Mouse (Mus musculus) ES-Bruce4 (cell line): ENCODE measurements around the gene Lgals8. TPM values are rescaled to one million over a fixed set of nuclear protein-coding genes. Genes with fewer than 3 reads are reported as not detected.

Experiments used
- H3K27ac ChIP-seq: 2 replicates; pipeline ENCODE4 v1.5.1; 2012; ENCODE audit warnings: low read length, inconsistent platforms; ENCODE audit not compliant: insufficient read depth
- H3K27me3 ChIP-seq: 2 replicates; pipeline ENCODE4 v1.6.1; 2012; ENCODE audit warnings: mild to moderate bottlenecking, low read length, inconsistent platforms; ENCODE audit not compliant: control insufficient read depth, poor library complexity, insufficient read depth, severe bottlenecking
- H3K36me3 ChIP-seq: 2 replicates; pipeline ENCODE4 v1.6.1; 2012; ENCODE audit warnings: inconsistent platforms, mild to moderate bottlenecking, low read length, moderate library complexity; ENCODE audit not compliant: control insufficient read depth, poor library complexity, insufficient read depth, severe bottlenecking
- H3K4me1 ChIP-seq: one replicate; pipeline ENCODE4 v1.8.1; 2011; ENCODE audit warnings: low read length; ENCODE audit not compliant: control insufficient read depth, insufficient read depth
- H3K4me3 ChIP-seq: 2 replicates; pipeline ENCODE4 v1.5.1; 2011; ENCODE audit warnings: low read depth, mild to moderate bottlenecking, low read length
- H3K9ac ChIP-seq: 2 replicates; pipeline ENCODE4 v1.6.1; 2012; ENCODE audit warnings: low read depth, mild to moderate bottlenecking, inconsistent platforms; ENCODE audit not compliant: poor library complexity, severe bottlenecking
- H3K9me3 ChIP-seq: replicated peaks from 2 replicates; pipeline ENCODE4 v1.6.1; 2012; ENCODE audit warnings: mild to moderate bottlenecking, low read length, inconsistent platforms; ENCODE audit not compliant: control insufficient read depth, poor library complexity, insufficient read depth, severe bottlenecking
- CTCF ChIP-seq: IDR thresholded peaks from one replicate; pipeline ENCODE4 v1.8.1; 2011; ENCODE audit warnings: low read depth, low read length
- EP300 ChIP-seq: IDR thresholded peaks from 2 replicates; pipeline ENCODE4 v1.6.1; 2011; ENCODE audit warnings: low read depth, low read length; ENCODE audit not compliant: insufficient read depth
- POLR2A ChIP-seq: IDR thresholded peaks from one replicate; pipeline ENCODE4 v1.8.1; 2011; ENCODE audit warnings: low read length; ENCODE audit not compliant: insufficient read depth
- polyA plus RNA-seq: library from polyadenylated mRNA; stranded (reverse); fragments of >200 nt; gene quantifications from 2 replicates; pipeline ENCODE4 v1.2.4, GENCODE M21; 2011; ENCODE audit warnings: low read depth; ENCODE audit not compliant: missing spikeins, insufficient read depth, insufficient read length

The Lgals8 gene
- 11.4 and 12.7 TPM in 2 replicates for polyA plus RNA-seq

DNA sequence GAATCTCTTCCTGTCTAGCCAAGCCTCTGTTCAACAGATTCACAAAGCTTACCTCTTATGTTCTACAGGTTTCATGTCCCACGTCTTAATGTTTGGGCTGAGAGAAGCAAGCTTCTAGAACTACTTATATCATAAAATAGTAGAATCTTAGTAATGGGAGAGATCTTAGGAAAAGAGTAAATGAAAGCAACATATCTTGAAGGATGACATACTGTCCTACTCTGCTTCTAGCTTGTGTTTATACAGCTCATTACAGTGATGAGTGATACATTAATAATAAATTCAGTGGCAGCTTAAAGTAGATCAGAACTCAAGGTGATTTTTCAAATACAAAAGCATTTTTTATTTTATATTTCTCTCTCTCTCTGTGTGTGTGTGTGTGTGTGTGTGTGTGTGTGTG is at the start of gene Lgals8:
Lgals8 (minus strand) TSS at position 101 of the 400 bp plus-strand sequence.
- H3K4me1 ChIP-seq = no peaks in the 10 kb centered on the region
- no peaks in the 10 kb centered on the region for H3K36me3 ChIP-seq
- no peak within 1 kb of the TSS for H3K4me3 ChIP-seq
- no peak for TF ChIP-seq CTCF
- TF ChIP-seq EP300 = no peak
- no peak for TF ChIP-seq POLR2A
- H3K9me3 ChIP-seq = no peaks in the 10 kb centered on the region
- H3K27me3 ChIP-seq = no peaks in the 10 kb centered on the region
- no peak within 1 kb of the TSS for H3K27ac ChIP-seq
- H3K9ac ChIP-seq = no peak within 1 kb of the TSS

DNA sequence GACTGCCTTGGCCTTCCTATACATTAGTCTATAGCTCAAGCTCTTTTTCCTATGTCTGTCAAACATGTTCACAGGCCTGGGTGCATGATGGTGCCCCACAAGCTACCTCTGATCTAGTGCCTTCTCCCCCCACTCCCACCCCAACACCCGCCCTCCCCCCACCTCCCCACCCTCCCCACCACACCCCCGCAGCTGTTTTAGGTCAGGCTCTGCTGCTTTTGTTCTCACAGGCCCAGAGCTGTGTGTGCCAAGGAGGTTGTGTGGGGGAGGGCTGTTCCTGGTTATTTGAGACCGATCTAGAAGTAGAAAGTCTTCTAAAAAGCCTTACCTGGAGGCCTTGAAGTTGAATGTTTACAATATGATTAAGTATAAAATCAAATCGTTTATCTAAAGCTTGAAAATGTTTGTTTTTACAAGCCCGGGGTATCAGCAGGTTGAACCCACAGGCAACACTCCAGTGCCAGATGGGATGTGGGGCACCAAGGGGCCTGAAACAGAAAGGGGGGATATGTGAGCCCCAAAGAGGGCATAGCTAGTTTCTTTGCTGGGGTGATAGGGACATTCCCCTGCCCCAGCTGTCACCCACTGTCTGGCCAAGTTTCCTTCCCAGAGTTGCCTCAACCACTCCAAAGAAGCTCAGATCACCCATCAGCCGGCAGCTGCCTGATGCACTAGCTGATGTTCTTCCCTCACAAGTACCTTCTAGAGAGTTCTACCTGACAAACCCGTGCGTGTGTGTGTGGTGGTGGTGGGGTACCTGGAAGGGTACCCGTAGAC is 46.6 kb upstream of the Lgals8 start:
- H3K27ac ChIP-seq = no peak overlapping the region
- no peak for TF ChIP-seq EP300
- no peak for TF ChIP-seq POLR2A
- no peak for TF ChIP-seq CTCF
- no peak overlapping the region for H3K4me3 ChIP-seq
- H3K4me1 ChIP-seq = no peaks in the 10 kb centered on the region
- no peaks in the 10 kb centered on the region for H3K27me3 ChIP-seq
- no peaks in the 10 kb centered on the region for H3K36me3 ChIP-seq
- H3K9me3 ChIP-seq = no peaks in the 10 kb centered on the region
- H3K9ac ChIP-seq = no peak overlapping the region

DNA sequence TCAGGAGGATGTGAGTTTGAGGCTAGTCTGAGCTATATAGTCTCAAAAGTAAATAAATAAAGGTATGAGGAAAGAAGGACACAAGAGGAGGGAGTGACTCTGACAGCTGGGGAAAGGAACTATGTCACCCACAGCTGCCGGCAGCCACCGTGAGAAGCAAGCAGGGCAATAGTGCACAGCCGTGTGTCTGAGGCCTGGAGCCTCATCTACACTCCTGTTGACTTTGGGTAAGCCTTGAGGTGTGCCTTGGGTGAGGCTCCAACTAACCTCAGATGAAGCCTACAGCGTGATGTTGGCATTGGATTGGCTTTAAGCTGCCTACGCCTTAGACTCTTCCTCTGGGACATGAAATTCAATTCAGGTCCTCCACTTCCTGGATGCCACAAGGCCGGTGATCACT is 45.3 kb upstream of the Lgals8 start:
- Histone ChIP-seq H3K27ac (no peak overlapping the region), H3K27me3 (no peaks in the 10 kb centered on the region), H3K4me1 (no peaks in the 10 kb centered on the region), H3K9ac (no peak overlapping the region), H3K9me3 (no peaks in the 10 kb centered on the region), H3K36me3 (no peaks in the 10 kb centered on the region), H3K4me3 (no peak overlapping the region)
- TF ChIP-seq POLR2A (no peak), CTCF (no peak), EP300 (no peak)

DNA sequence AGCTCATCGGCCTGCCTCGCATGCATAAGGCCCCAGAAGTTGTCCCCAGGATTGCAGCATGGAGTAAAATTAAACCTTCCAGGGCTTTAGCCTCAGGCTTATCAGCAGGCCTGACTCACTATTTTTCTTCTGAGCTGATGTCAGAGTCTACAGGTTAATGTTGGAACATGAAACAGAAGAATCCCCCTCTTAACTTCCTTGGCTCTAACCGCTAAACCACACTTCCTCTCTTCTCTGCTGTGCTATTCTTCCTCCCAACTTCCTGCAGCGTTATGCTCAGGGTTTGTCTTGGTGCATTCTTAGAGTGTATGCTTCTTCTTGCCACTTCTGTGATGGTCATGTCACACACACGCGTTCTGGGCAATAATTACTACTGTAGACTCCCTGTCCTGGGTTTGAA is 42.7 kb upstream of the Lgals8 start:
- H3K27me3 ChIP-seq = no peaks in the 10 kb centered on the region

DNA sequence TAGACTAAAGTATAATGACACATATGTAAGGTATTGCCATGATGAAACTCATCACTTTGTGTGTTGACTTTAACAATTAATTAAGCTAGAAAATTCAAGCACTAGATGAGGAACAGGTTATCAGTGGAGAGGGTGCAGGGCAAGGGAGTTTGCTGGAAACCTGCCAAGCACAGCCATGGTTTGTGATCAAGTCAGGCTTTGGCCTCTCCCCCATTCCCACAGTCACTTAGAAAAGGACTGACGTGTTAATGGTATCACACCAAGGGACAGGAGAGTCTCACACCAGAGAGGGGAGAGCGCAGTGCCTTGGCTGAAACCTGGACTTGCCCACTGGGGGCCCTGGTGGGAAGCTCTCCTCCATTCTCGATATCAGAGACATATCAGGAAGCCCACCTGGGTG is 40.6 kb upstream of the Lgals8 start:
- Histone ChIP-seq H3K9ac (no peak overlapping the region), H3K36me3 (no peaks in the 10 kb centered on the region), H3K9me3 (no peaks in the 10 kb centered on the region), H3K27me3 (no peaks in the 10 kb centered on the region), H3K4me3 (no peak overlapping the region), H3K27ac (no peak overlapping the region), H3K4me1 (no peaks in the 10 kb centered on the region)
- TF ChIP-seq POLR2A (no peak), CTCF (no peak), EP300 (no peak)

More for the DNA sequence above, 42.7 kb upstream of the Lgals8 start:
- no peak overlapping the region for H3K9ac ChIP-seq
- H3K4me1 ChIP-seq = no peaks in the 10 kb centered on the region
- no peak overlapping the region for H3K4me3 ChIP-seq
- H3K36me3 ChIP-seq = no peaks in the 10 kb centered on the region
- TF ChIP-seq EP300 (no peak), POLR2A (no peak), CTCF (no peak)
- no peak overlapping the region for H3K27ac ChIP-seq
- H3K9me3 ChIP-seq = no peaks in the 10 kb centered on the region

DNA sequence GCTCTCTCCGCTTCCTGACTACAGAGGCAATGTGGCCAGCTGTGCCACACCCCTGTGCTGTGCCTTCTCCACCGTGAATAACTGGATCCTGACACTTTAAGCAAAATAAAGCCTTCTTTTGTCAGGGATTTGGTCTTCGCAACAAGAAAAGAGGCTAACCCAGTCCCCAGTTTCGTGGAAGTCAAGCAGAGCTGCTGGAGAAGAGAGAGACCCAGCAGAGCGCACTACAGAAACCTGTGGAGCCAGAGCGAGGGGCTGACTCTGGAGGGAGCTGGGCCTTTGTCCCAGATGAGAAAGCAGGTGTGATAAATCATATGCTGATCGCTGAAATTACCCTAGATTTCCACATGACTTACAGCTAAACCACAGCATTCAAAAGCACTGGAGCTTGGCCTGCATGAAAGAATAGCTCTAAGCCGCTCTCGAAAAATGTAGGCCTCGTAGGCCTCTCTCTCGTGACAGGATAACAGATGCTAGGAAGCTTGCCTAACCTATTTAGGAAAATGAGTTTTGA is 38.6 kb upstream of the Lgals8 start:
- no peak overlapping the region for H3K9ac ChIP-seq
- no peaks in the 10 kb centered on the region for H3K27me3 ChIP-seq
- TF ChIP-seq POLR2A = no peak
- TF ChIP-seq CTCF = no peak
- TF ChIP-seq EP300 = 0 out of 2 replicates have a peak, but pooled peaks have one; percentile 26
- no peak overlapping the region for H3K27ac ChIP-seq
- H3K4me3 ChIP-seq = no peak overlapping the region
- H3K4me1 ChIP-seq = no peaks in the 10 kb centered on the region
- no peaks in the 10 kb centered on the region for H3K36me3 ChIP-seq
- no peaks in the 10 kb centered on the region for H3K9me3 ChIP-seq
